Mouse (Mus musculus) limb, embryonic 15.5 days (tissue): ENCODE measurements around the gene Smarca4. TPM values are rescaled to one million over a fixed set of nuclear protein-coding genes. Genes with fewer than 3 reads are reported as not detected.
A peak's percentile ranks its signal among the peaks of the same experiment; 100 is the strongest.

Experiments used
- ATAC-seq: fragments of 200-750 bp; cut with Nextera tagmentation; 2 replicates; pipeline ENCODE4 v1.8.0; 2017; ENCODE audit warnings: low read depth, moderate TSS enrichment; ENCODE audit not compliant: insufficient number of reproducible peaks, low FRiP score, low TSS enrichment
- H3K27ac ChIP-seq: fragments of 300-500 bp; sonication (generic); 2 replicates; pipeline ENCODE4 v1.5.1; 2015; ENCODE audit warnings: moderate library complexity, mild to moderate bottlenecking, inconsistent platforms
- H3K27me3 ChIP-seq: fragments of 300-500 bp; sonication (generic); 2 replicates; pipeline ENCODE4 v1.6.1; 2015; ENCODE audit warnings: inconsistent platforms
- H3K36me3 ChIP-seq: fragments of 300-500 bp; sonication (generic); 2 replicates; pipeline ENCODE4 v1.6.1; 2015; ENCODE audit warnings: inconsistent platforms
- H3K4me1 ChIP-seq: fragments of 300-500 bp; sonication (generic); 2 replicates; pipeline ENCODE4 v1.6.1; 2015; ENCODE audit warnings: inconsistent platforms
- H3K4me2 ChIP-seq: fragments of 300-500 bp; sonication (generic); 2 replicates; pipeline ENCODE4 v1.6.1; 2015; ENCODE audit warnings: mild to moderate bottlenecking, inconsistent platforms
- H3K4me3 ChIP-seq: fragments of 300-500 bp; sonication (generic); 2 replicates; pipeline ENCODE4 v1.5.1; 2015; ENCODE audit warnings: mild to moderate bottlenecking, inconsistent platforms
- H3K9ac ChIP-seq: fragments of 300-500 bp; sonication (generic); 2 replicates; pipeline ENCODE4 v1.6.1; 2015; ENCODE audit warnings: inconsistent platforms
- H3K9me3 ChIP-seq: fragments of 300-500 bp; sonication (generic); 2 replicates; pipeline ENCODE4 v1.6.1; 2016; ENCODE audit warnings: inconsistent platforms
- WGBS: fragments of 180-500 bp; shearing (Covaris S2); methylation state at CpG from one replicate; pipeline ENCODE4 v1.1.7; 2015; 5-methylcytosine and 5-hydroxymethylcytosine counted together
- polyA plus RNA-seq: library from polyadenylated mRNA; unstranded; fragments of >200 nt; fragmentation: Nextera tagmentation; extraction: Ambion mirVana; gene quantifications from 2 replicates; pipeline ENCODE4 v1.2.1, GENCODE M21; 2015

Smarca4 gene
- polyA plus RNA-seq, 1 experiment from 2014 or later: 65.4 TPM

DNA sequence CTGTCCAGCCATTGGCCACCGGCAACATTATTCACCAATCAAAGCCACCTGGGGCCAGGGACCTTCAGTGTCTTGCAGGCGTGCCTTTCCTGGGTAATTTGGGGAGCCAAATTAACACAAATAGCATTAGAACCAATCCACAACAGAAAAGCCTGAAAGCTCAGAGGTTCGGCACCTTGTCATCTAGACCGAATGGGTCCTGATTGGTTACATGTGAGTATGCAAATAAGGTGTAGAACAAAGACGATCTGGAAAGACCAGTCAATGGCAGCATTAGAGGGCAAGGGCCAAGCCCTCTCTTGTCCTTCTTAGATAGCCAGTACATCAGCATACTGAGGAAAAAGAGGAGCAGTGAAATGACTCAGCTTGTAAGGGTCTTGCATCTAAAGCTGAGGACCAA lies 10.1 kb upstream of the Smarca4 start:
- 66% methylated on average over 5 of the region's 5 CpGs for WGBS
- Histone ChIP-seq H3K4me3 (no peak overlapping the region), H3K9ac (no peak overlapping the region), H3K9me3 (no peaks in the 10 kb centered on the region), H3K36me3 (no peaks in the 10 kb centered on the region), H3K27ac (no peak overlapping the region), H3K4me1 (no peaks in the 10 kb centered on the region), H3K4me2 (no peak overlapping the region), H3K27me3 (no peaks in the 10 kb centered on the region)
- no peak for ATAC-seq

DNA sequence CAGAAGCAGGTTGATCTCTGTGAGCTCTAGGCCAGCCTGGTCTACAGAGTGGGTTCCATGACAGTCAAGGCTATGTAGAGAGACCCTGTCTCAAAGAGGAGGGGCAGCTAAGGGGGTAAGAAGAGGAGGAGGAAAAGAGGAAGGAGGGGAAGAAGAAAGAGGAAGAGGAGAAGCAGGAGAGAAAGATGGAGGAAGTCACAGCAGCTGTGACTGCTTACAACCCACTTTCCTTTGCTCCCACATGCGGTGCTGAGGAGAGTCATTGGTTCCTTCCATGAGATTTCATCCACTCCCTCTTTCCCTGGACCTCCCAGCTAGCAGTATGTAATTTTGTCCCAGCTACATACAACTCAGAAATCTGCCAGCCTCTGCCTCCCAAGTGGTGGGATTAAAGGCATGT lies 9.3 kb upstream of the Smarca4 start:
- no peaks in the 10 kb centered on the region for H3K27me3 ChIP-seq
- H3K4me1 ChIP-seq: no peaks in the 10 kb centered on the region
- H3K9ac ChIP-seq: no peak overlapping the region
- no peak overlapping the region for H3K4me2 ChIP-seq
- no peak for ATAC-seq
- H3K9me3 ChIP-seq: no peaks in the 10 kb centered on the region
- no peak overlapping the region for H3K4me3 ChIP-seq
- H3K27ac ChIP-seq: no peak overlapping the region
- no peaks in the 10 kb centered on the region for H3K36me3 ChIP-seq
- 76% methylated on average over 1 of the region's 1 CpGs for WGBS

DNA sequence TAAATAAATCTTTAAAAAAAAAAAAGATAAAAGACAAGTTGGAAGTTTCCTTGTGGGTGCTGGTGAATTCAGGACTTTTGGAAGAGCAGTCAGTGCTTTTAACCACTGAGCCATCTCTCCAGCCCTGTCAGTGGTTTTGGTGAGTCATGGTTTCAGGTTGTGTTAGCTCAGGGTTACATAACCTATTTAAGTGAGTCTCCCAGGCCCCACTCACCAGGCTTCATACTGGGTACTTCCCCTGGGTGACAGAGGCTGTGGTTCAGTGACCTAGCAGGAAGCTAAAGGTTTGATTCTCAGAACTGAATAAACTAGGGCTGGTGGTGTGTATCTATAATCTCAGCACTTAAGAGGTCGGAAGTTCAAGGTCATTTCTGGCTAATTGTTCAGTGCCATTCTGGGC lies 6.1 kb upstream of the Smarca4 start:
- WGBS: 89% methylated on average over 1 of the region's 1 CpGs
- Histone ChIP-seq H3K4me2 (no peak overlapping the region), H3K9ac (no peak overlapping the region), H3K9me3 (no peaks in the 10 kb centered on the region), H3K27ac (no peak overlapping the region), H3K4me1 (peaks cover 1% of the 10 kb centered on the region; the same call in 1 of the 2 replicates), H3K36me3 (no peaks in the 10 kb centered on the region), H3K27me3 (no peaks in the 10 kb centered on the region), H3K4me3 (no peak overlapping the region)
- ATAC-seq: no peak

DNA sequence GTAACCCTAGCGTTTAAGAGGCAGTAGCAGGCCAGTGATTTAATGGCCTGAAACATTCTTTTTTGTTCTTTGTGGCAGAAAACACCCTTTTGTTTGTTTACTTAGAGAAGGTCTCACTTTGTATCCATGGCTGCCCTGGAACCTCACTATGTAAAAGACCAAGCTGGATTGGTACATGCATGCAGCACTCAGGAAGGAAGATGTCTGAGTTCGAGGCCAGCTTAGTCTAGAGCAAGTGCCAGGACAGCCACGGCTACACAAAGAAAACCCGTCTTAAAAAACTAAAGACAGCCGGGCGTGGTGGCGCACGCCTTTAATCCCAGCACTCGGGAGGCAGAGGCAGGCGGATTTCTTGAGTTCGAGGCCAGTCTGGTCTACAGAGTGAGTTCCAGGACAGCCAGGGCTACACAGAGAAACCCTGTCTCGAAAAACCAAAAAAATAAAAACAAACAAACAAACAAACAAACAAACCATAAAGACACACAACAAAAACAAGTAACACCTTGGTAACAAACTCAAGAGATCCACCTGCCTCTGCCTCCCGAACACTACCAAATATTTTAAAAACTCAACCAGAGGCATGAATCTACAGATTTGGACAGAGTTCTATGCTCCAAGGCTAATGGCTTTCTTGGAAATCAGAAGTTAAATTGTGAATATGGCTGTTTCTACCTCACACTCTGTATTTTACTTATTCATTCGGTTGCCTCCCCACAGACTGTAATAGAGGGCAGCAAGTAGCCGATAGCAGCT lies 929 bp upstream of the Smarca4 start:
- Histone ChIP-seq H3K4me1 (peaks cover 18% of the 10 kb centered on the region), H3K9ac (peak overlapping the region; percentile 46), H3K27me3 (no peaks in the 10 kb centered on the region), H3K9me3 (no peaks in the 10 kb centered on the region), H3K36me3 (no peaks in the 10 kb centered on the region), H3K4me3 (peak overlapping the region; percentile 83), H3K27ac (peak overlapping the region; percentile 98), H3K4me2 (peak overlapping the region; percentile 60)
- ATAC-seq: no peak
- WGBS: 80% methylated on average over 15 of the region's 15 CpGs

DNA sequence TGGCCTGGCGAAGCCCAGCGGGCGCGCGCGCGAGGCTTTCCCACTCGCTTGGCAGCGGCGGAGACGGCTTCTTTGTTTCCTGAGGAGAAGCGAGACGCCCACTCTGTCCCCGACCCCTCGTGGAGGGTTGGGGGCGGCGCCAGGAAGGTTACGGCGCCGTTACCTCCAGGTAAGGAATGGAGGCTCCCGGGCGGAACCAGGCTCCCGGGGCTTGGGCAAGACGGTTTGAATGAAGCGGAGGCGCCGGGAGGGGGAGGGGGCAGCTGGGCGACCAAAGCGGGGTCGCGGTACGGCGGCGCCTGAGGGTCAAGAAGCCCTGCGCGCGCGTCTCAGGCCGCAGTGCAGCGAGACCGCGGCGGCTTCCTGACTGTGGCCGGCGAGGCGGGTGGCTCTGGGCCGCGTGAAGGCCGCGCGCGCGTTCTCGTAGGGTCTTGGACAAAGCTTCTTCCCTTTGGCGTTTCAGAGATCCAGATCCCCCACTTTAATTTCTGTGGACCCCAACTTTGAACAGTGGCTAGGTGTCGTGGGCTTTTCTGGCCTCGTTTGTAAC lies 338 bp downstream of the Smarca4 start:
- H3K4me3 ChIP-seq: peak overlapping the region; percentile 83
- peaks cover 18% of the 10 kb centered on the region for H3K4me1 ChIP-seq
- H3K9ac ChIP-seq: peak overlapping the region; percentile 85
- no peaks in the 10 kb centered on the region for H3K9me3 ChIP-seq
- H3K36me3 ChIP-seq: no peaks in the 10 kb centered on the region
- H3K4me2 ChIP-seq: peak overlapping the region; percentile 56
- ATAC-seq: peak; percentile 82
- WGBS: under 1% methylated on average over 56 of the region's 57 CpGs
- H3K27me3 ChIP-seq: no peaks in the 10 kb centered on the region
- H3K27ac ChIP-seq: peak overlapping the region; percentile 98

DNA sequence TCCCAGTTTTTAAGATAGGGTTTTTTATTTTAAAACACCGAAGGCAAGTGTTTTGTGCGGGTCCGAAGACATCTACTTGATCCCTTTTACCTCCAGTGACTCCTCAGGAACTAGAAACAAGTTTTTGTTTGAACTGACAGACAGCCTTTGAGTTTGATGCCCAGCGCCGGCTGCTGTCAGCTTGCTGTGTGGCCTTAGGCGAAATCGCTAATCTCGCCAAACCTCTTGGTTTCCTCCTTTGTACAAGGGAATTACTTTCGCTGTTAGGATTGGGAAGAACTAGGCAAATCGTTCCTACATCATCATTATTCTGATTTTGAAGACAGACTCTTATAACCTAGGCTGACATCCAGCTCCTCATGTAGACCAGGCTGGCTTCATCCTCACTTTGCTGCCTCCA lies 1.1 kb downstream of the Smarca4 start:
- Histone ChIP-seq H3K9me3 (no peaks in the 10 kb centered on the region), H3K27ac (peak overlapping the region; percentile 98), H3K36me3 (no peaks in the 10 kb centered on the region), H3K4me1 (peaks cover 18% of the 10 kb centered on the region), H3K9ac (peak overlapping the region; percentile 85), H3K4me3 (peak overlapping the region; percentile 83), H3K27me3 (no peaks in the 10 kb centered on the region), H3K4me2 (peak overlapping the region; percentile 56)
- 6% methylated on average over 10 of the region's 10 CpGs for WGBS
- no peak for ATAC-seq

DNA sequence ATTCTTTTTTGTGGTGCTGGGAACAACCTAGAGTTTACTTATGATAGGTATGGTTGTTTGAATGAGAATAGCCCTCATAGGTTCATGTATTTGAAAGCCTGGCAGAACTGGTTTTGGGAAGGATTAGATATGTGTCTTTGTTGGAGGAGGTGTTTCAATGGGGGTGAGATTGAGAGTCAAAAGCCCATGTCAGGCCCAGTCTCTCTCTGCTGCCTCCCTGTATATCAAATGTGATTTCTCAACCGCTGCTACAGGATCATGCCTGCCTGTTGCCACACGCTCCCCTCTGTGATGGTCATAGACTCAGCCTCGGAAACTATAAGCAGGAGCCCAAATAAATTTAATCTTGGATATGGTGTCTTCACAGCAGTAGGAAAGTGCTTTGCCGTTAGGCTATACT lies 4.3 kb downstream of the Smarca4 start:
- Histone ChIP-seq H3K36me3 (no peaks in the 10 kb centered on the region), H3K4me3 (no peak overlapping the region), H3K27me3 (no peaks in the 10 kb centered on the region), H3K9ac (no peak overlapping the region), H3K4me2 (no peak overlapping the region), H3K4me1 (peaks cover 15% of the 10 kb centered on the region), H3K27ac (no peak overlapping the region), H3K9me3 (no peaks in the 10 kb centered on the region)
- no peak for ATAC-seq
- WGBS: 78% methylated on average over 4 of the region's 4 CpGs

DNA sequence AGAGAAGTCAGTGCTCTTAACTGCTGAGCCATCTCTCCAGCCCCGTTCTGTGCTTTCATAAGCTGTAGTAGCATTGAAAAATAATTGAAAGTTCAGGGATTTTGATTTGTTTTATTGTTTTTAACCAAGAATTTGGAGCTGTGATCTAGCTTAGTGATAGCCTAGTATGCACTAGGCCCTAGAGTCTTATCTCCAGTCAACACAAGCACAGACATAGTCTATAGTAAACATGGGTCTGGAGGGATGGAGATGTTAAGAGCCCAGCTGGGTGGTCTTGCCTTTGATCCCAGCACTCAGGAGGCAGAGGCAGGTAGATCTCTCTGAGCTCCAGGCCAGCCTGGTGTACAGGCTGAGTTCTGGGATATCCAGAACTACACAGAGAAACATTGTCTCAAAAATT lies 6.7 kb downstream of the Smarca4 start:
- no peak overlapping the region for H3K9ac ChIP-seq

DNA sequence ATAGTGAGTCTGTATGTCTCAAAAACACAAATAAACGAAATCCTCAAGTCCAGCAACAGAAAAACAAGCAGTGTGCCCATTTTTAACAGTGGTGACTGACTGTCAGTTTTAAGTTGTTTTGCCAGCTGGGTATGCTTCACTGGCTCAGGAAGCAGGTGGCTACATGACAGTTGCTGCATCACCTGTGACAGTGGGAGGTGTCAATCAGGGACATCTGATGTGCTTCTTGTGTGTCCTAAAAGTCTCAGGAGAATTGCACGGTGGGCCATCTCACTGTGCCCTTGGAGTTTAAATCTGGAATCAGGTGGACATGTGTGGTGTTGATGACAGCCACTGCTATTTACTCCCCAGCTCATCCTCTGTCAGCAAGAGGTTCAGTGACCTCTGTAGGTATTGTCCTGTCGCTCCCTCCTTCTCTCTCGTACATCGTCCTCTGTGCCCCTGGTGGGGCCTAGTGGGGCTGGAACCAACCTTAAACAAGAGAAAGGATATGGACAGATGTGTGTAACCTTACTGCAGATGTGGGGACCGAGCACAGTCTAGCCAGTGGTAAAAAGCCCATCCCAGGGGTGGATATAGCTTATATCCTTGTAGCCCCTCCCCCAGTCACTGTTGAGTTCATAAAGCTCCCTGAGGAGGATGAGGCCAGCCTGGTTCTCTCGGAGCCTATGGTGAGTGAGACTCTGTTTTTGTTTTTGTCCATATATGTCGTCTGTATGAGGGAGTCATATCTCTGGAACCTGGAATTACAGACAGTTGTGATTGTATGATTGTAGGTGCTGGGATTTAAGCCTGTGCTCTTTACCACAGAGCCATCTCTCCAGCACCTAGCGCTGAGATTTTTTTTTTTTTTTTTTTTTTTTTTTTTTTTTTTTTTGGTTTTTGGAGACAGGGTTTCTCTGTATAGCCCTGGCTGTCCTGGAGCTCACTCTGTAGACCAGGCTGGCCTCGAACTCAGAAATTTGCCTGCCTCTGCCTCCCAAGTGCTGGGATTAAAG lies 9.7 kb downstream of the Smarca4 start:
- no peak for ATAC-seq
- H3K4me1 ChIP-seq: 0 out of 2 replicates have a peak, but pooled peaks cover 2% of the 10 kb centered on the region
- no peaks in the 10 kb centered on the region for H3K36me3 ChIP-seq
- H3K4me2 ChIP-seq: no peak overlapping the region
- H3K9ac ChIP-seq: no peak overlapping the region
- WGBS: 82% methylated on average over 10 of the region's 10 CpGs
- H3K27ac ChIP-seq: no peak overlapping the region
- H3K9me3 ChIP-seq: no peaks in the 10 kb centered on the region
- H3K27me3 ChIP-seq: no peaks in the 10 kb centered on the region
- H3K4me3 ChIP-seq: no peak overlapping the region

More for the DNA sequence above, 6.7 kb downstream of the Smarca4 start:
- Histone ChIP-seq H3K4me3 (no peak overlapping the region), H3K27ac (no peak overlapping the region), H3K27me3 (no peaks in the 10 kb centered on the region), H3K4me1 (peaks cover 13% of the 10 kb centered on the region), H3K36me3 (no peaks in the 10 kb centered on the region), H3K4me2 (no peak overlapping the region), H3K9me3 (no peaks in the 10 kb centered on the region)
- no peak for ATAC-seq
- 94% methylated on average over 1 of the region's 1 CpGs for WGBS

DNA sequence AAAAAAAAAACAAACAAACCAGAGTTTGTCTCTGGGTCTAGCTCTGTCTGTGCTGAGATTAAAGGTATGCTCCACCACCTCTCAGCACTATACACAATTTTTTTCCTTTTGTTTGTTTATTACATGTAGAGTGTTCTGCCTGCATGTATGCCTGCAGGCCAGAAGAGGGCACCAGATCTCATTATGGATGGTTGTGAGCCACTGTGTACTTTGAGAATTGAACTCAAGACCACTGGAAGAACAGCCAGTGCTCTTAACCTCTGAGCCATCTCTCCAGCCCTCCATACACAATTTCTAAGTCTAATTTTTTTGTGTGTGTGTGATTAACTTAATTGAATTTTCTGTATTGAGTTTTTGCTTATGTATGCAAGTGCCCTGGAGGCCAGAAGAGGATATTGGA lies 10.6 kb downstream of the Smarca4 start:
- H3K4me1 ChIP-seq: 0 out of 2 replicates have a peak, but pooled peaks cover 2% of the 10 kb centered on the region
- H3K9ac ChIP-seq: no peak overlapping the region
- no peak for ATAC-seq
- H3K27ac ChIP-seq: no peak overlapping the region
- no peak overlapping the region for H3K4me3 ChIP-seq
- no peaks in the 10 kb centered on the region for H3K27me3 ChIP-seq
- H3K4me2 ChIP-seq: no peak overlapping the region
- H3K36me3 ChIP-seq: no peaks in the 10 kb centered on the region
- H3K9me3 ChIP-seq: no peaks in the 10 kb centered on the region

DNA sequence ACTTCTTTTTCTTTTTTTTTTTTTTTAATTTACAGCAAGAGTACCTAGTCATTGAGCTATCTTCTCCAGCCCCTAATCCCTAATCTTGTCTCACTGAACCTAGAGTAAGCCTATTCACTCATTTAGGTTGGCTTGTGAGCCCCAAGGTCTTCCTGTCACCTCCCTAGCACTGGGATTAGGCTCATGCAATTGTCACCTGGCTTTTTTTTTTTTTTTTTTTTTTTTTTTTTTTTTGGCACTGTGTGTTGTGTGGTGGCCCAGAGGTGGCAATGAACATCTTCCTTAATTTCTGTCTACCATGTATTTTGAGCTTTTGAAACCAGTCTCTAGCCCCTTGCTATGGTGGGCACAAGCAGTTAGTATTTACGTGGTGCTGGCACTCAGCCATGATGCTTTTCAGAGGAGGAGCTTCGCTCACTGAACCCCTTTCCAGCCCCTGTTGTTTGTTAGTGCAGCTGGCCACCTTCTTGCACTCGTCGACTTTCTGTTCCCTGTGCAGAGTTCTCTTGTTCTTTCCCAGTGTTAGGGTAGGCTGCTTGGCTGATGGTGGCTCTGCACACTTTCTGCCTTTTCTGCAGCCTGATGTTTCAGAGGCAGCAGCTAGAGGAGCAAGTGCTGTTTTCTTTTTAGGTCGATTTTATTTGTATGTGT lies 11.3 kb downstream of the Smarca4 start:
- Histone ChIP-seq H3K4me3 (no peak overlapping the region), H3K4me1 (0 out of 2 replicates have a peak, but pooled peaks cover 2% of the 10 kb centered on the region), H3K9me3 (no peaks in the 10 kb centered on the region), H3K4me2 (no peak overlapping the region), H3K36me3 (no peaks in the 10 kb centered on the region), H3K27me3 (no peaks in the 10 kb centered on the region), H3K27ac (no peak overlapping the region), H3K9ac (no peak overlapping the region)
- WGBS: 66% methylated on average over 5 of the region's 5 CpGs
- no peak for ATAC-seq
